Mouse (Mus musculus): ENCODE measurements at regions not wholly inside any gene's neighbourhood (a gene's known extent, or its start where the extent isn't known, plus 50 kb on each side); places are given as distances from the start of the nearest gene placed in this dataset.

- DNase-seq (ENCODE audit: low spot score) = no peak
Observed at GRCm38 (mm10) chr15:61927385-61928120, 1004.7 kb upstream of the A1bg start.

- no peak for DNase-seq (ENCODE audit: low spot score)
Observed at GRCm38 (mm10) chr15:61920041-61920440, 997.2 kb upstream of the A1bg start.

- DNase-seq (ENCODE audit: low spot score) = no peak
Observed at GRCm38 (mm10) chr15:61913546-61914160, 990.8 kb upstream of the A1bg start.

GRCm38 (mm10) chr15:61905165-61905845 is 982.5 kb upstream of the A1bg start:
- no peak for DNase-seq (ENCODE audit: low spot score)

GRCm38 (mm10) chr15:61899809-61900208 is 977.0 kb upstream of the A1bg start:
- no peak for DNase-seq (ENCODE audit: low spot score)

GRCm38 (mm10) chr15:61897566-61897965 is 974.8 kb upstream of the A1bg start:
- no peak for DNase-seq (ENCODE audit: low spot score)

- no peak for DNase-seq (ENCODE audit: low spot score)
Observed at GRCm38 (mm10) chr15:61890330-61890729, 967.5 kb upstream of the A1bg start.

- DNase-seq (ENCODE audit: low spot score) = no peak
Observed at GRCm38 (mm10) chr15:61888569-61889326, 965.9 kb upstream of the A1bg start.

GRCm38 (mm10) chr15:61879408-61879807 is 956.6 kb upstream of the A1bg start:
- DNase-seq (ENCODE audit: low spot score) = no peak

- no peak for DNase-seq (ENCODE audit: low spot score)
Observed at GRCm38 (mm10) chr15:61873047-61873446, 950.2 kb upstream of the A1bg start.

GRCm38 (mm10) chr15:61860759-61861158 is 937.9 kb upstream of the A1bg start:
- no peak for DNase-seq (ENCODE audit: low spot score)

GRCm38 (mm10) chr15:61855880-61856279 is 933.1 kb upstream of the A1bg start:
- DNase-seq (ENCODE audit: low spot score) = no peak

GRCm38 (mm10) chr15:61812671-61813070 is 889.9 kb upstream of the A1bg start:
- DNase-seq (ENCODE audit: low spot score) = no peak

- no peak for DNase-seq (ENCODE audit: low spot score)
Observed at GRCm38 (mm10) chr15:61805379-61805778, 882.6 kb upstream of the A1bg start.

- DNase-seq (ENCODE audit: low spot score) = no peak
Observed at GRCm38 (mm10) chr15:61800155-61800554, 877.3 kb upstream of the A1bg start.

GRCm38 (mm10) chr15:61797827-61798226 is 875.0 kb upstream of the A1bg start:
- DNase-seq (ENCODE audit: low spot score) = no peak

GRCm38 (mm10) chr15:61794506-61794905 is 871.7 kb upstream of the A1bg start:
- DNase-seq (ENCODE audit: low spot score) = no peak

- DNase-seq (ENCODE audit: low spot score) = no peak
Observed at GRCm38 (mm10) chr15:61789847-61790562, 867.2 kb upstream of the A1bg start.

- DNase-seq (ENCODE audit: low spot score) = no peak
Observed at GRCm38 (mm10) chr15:61787046-61787445, 864.2 kb upstream of the A1bg start.

- DNase-seq (ENCODE audit: low spot score) = no peak
Observed at GRCm38 (mm10) chr15:61781531-61781930, 858.7 kb upstream of the A1bg start.

GRCm38 (mm10) chr15:61772996-61773395 is 850.2 kb upstream of the A1bg start:
- no peak for DNase-seq (ENCODE audit: low spot score)
